In genomic region chr9:103653995-103654587, GRCm38 (mm10) we compare ENCODE assay signal across 10 mouse cellular contexts.
A peak's percentile ranks its signal among the peaks of the same experiment; 100 is the strongest.
DNase-seq lines count a peak whose midpoint lies in the region; ATAC-seq and TF ChIP-seq lines count a peak whose summit lies in the region.
"Had no signal": no experiment of that assay in that cellular context is flagged by ENCODE, and none has a peak within 500 bp of the region (broad histone marks: within the 10 kb centered on the region; RNA-seq: fewer than 3 reads in every experiment).

No protein-coding gene starts in this region.

- H3K4me2 ChIP-seq in stomach, embryonic 14.5 days (replicated peaks; ENCODE audit: low read depth, low read length): no peak overlapping the region
- no peak overlapping the region for H3K4me2 ChIP-seq in stomach, postnatal 0 days (replicated peaks; ENCODE audit: low read depth)
- H3K4me2 ChIP-seq in forebrain, embryonic 14.5 days (ENCODE audit: low read length): 0 out of 2 replicates have a peak overlapping the region, but pooled peaks have one; percentile 20
- peak overlapping the region; percentile 38 for H3K4me2 ChIP-seq in limb, embryonic 13.5 days (replicated peaks)

- H3K9me3 ChIP-seq in stomach, embryonic 14.5 days (ENCODE audit: control insufficient read depth, low read depth, low read length): no peaks in the 10 kb centered on the region
- H3K9me3 ChIP-seq in stomach, postnatal 0 days (ENCODE audit: control insufficient read depth, low read length): no peaks in the 10 kb centered on the region
- H3K9me3 ChIP-seq in forebrain, embryonic 14.5 days (replicated peaks; ENCODE audit: control insufficient read depth, low read length): no peaks in the 10 kb centered on the region
- no peaks in the 10 kb centered on the region for H3K9me3 ChIP-seq in limb, embryonic 13.5 days

- H3K9ac ChIP-seq in stomach, embryonic 14.5 days (replicated peaks; ENCODE audit: low read depth, low read length): no peak overlapping the region
- H3K9ac ChIP-seq in stomach, postnatal 0 days (ENCODE audit: low read length): no peak overlapping the region
- peak overlapping the region; percentile 22; the same call in 1 of the 2 replicates for H3K9ac ChIP-seq in forebrain, embryonic 14.5 days (ENCODE audit: low read length)
- no peak overlapping the region for H3K9ac ChIP-seq in limb, embryonic 13.5 days

- H3K36me3 ChIP-seq in stomach, embryonic 14.5 days (ENCODE audit: control insufficient read depth, insufficient read depth, low read length): no peaks in the 10 kb centered on the region
- no peaks in the 10 kb centered on the region for H3K36me3 ChIP-seq in stomach, postnatal 0 days (ENCODE audit: control insufficient read depth, insufficient read depth, low read length)
- no peaks in the 10 kb centered on the region for H3K36me3 ChIP-seq in forebrain, embryonic 14.5 days (ENCODE audit: control insufficient read depth, insufficient read depth, low read length)
- no peaks in the 10 kb centered on the region for H3K36me3 ChIP-seq in limb, embryonic 13.5 days

- TF ChIP-seq EP300 in stomach, postnatal 0 days (optimal IDR thresholded peaks at IDR 0.05): no peak

- peak overlapping the region; percentile 44; the same call in 1 of the 2 replicates for H3K27ac ChIP-seq in stomach, embryonic 14.5 days (ENCODE audit: low read length)
- H3K27ac ChIP-seq in stomach, postnatal 0 days (replicated peaks): no peak overlapping the region
- peak overlapping the region; percentile 85 for H3K27ac ChIP-seq in forebrain, embryonic 14.5 days (ENCODE audit: low read depth, low read length)
- peak overlapping the region; percentile 33; the same call in 1 of the 2 replicates for H3K27ac ChIP-seq in limb, embryonic 13.5 days

- H3K4me1 ChIP-seq in stomach, embryonic 14.5 days (ENCODE audit: control insufficient read depth, insufficient read depth, low read length): peaks cover 5% of the 10 kb centered on the region; the same call in 1 of the 2 replicates
- no peaks in the 10 kb centered on the region for H3K4me1 ChIP-seq in stomach, postnatal 0 days (replicated peaks; ENCODE audit: control insufficient read depth, insufficient read depth)
- H3K4me1 ChIP-seq in forebrain, embryonic 14.5 days (ENCODE audit: control insufficient read depth, insufficient read depth, low read length): peaks cover 46% of the 10 kb centered on the region
- peaks cover 65% of the 10 kb centered on the region for H3K4me1 ChIP-seq in limb, embryonic 13.5 days

- TF ChIP-seq CTCF in stomach, postnatal 0 days (IDR thresholded peaks at IDR 0.05; ENCODE audit: low read depth): no peak

- no peak for ATAC-seq in stomach, embryonic 14.5 days (ENCODE audit: insufficient number of reproducible peaks, insufficient read depth, low FRiP score, low read depth)
- ATAC-seq in stomach, postnatal 0 days (ENCODE audit: low FRiP score, low TSS enrichment): no peak
- peak; percentile 76 for ATAC-seq in forebrain, embryonic 14.5 days
- peak; percentile 30; the same call in 1 of the 2 replicates for ATAC-seq in limb, embryonic 13.5 days (ENCODE audit: low FRiP score, low read depth)
- ATAC-seq in erythroblast, adult 5-6 weeks (replicated peaks; ENCODE audit: low FRiP score, poor library complexity, severe bottlenecking): no peak

- DNase-seq in stomach, postnatal 0 days (ENCODE audit: low spot score): no peak
- DNase-seq in forebrain, embryonic 14.5 days (ENCODE audit: low spot score): peak; percentile 82
- DNase-seq in retina, postnatal 7 days (ENCODE audit: low read depth, low spot score): peak; percentile 38
- no peak for DNase-seq in adrenal gland, adult 18-20 months (ENCODE audit: low spot score in 2 of 2)
- DNase-seq in heart, postnatal 10 days: no peak
- DNase-seq: kidney, adult 8-10 months; lung, adult 2 months had no signal

- H3K4me3 ChIP-seq in stomach, embryonic 14.5 days (ENCODE audit: low read depth, low read length): no peak overlapping the region
- no peak overlapping the region for H3K4me3 ChIP-seq in stomach, postnatal 0 days (ENCODE audit: low read depth, low read length)
- H3K4me3 ChIP-seq in forebrain, embryonic 14.5 days (ENCODE audit: low read depth, low read length): no peak overlapping the region
- no peak overlapping the region for H3K4me3 ChIP-seq in limb, embryonic 13.5 days

- intact Hi-C loops in heart, postnatal 10 days (cut with DNase I): no loop called here

- WGBS in stomach, embryonic 14.5 days: 22% methylated on average over 10 of the region's 10 CpGs
- 27% methylated on average over 10 of the region's 10 CpGs for WGBS in stomach, postnatal 0 days
- WGBS in forebrain, embryonic 14.5 days: 5% methylated on average over 10 of the region's 10 CpGs
- 5% methylated on average over 10 of the region's 10 CpGs for WGBS in limb, embryonic 13.5 days

- H3K27me3 ChIP-seq in stomach, embryonic 14.5 days (ENCODE audit: control insufficient read depth, insufficient read depth, low read length): no peaks in the 10 kb centered on the region
- H3K27me3 ChIP-seq in stomach, postnatal 0 days (ENCODE audit: control insufficient read depth, insufficient read depth, low read length): no peaks in the 10 kb centered on the region
- H3K27me3 ChIP-seq in forebrain, embryonic 14.5 days (replicated peaks; ENCODE audit: control insufficient read depth, insufficient read depth, low read length): no peaks in the 10 kb centered on the region
- no peaks in the 10 kb centered on the region for H3K27me3 ChIP-seq in limb, embryonic 13.5 days

Comparison
In these comparisons a context has a peak if more than half of its experiments do, and no peak if none do; other contexts are left out.
1. ATAC-seq: peak in forebrain, embryonic 14.5 days (single experiment) and limb, embryonic 13.5 days (single experiment); none in stomach, embryonic 14.5 days (single experiment), stomach, postnatal 0 days (single experiment) and erythroblast, adult 5-6 weeks (single experiment).
2. H3K4me2 ChIP-seq: peak in forebrain, embryonic 14.5 days (single experiment) and limb, embryonic 13.5 days (single experiment); none in stomach, embryonic 14.5 days (single experiment) and stomach, postnatal 0 days (single experiment).
3. DNase-seq: peak in forebrain, embryonic 14.5 days (single experiment) and retina, postnatal 7 days (single experiment); none in stomach, postnatal 0 days (single experiment), adrenal gland, adult 18-20 months (0 of 2) and heart, postnatal 10 days (0 of 2).